18 mouse cellular contexts compared by ENCODE assay signal in the genomic region with DNA sequence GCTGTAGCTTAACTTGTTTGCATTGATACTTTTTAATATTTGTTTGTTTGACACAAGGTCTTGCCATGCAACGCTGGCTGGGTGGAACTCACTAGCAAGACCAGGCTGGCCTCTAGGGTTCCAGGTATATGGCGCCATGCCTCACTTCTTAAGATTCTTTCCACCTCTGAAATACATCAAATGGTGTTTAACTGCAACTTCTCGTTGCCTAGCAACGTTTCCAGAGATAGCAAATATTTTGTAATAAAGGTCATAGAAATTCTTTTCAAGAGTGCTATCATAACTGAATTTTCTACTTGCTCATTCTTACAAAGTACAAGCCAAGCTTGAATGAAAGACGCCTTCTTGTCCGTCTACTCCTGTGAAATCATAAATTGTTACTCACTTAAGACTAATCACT.
"Had no signal": no experiment of that assay in that cellular context is flagged by ENCODE, and none has a peak within 500 bp of the region (broad histone marks: within the 10 kb centered on the region; RNA-seq: fewer than 3 reads in every experiment).

No protein-coding gene starts in this region.

- ATAC-seq: liver, embryonic 12.5 days; midbrain, embryonic 13.5 days; midbrain, embryonic 15.5 days had no signal

- H3K36me3 ChIP-seq: midbrain, embryonic 13.5 days; midbrain, embryonic 15.5 days; neural tube, embryonic 15.5 days had no signal

- H3K27me3 ChIP-seq: liver, embryonic 12.5 days; lung, embryonic 15.5 days; midbrain, embryonic 13.5 days; midbrain, embryonic 15.5 days; neural tube, embryonic 13.5 days; neural tube, embryonic 15.5 days had no signal

- H3K4me1 ChIP-seq: liver, embryonic 12.5 days; lung, embryonic 15.5 days; midbrain, embryonic 10.5 days; midbrain, embryonic 15.5 days; neural tube, embryonic 13.5 days; neural tube, embryonic 15.5 days had no signal

- H3K4me2 ChIP-seq: liver, embryonic 12.5 days; lung, embryonic 15.5 days; midbrain, embryonic 13.5 days; midbrain, embryonic 15.5 days; neural tube, embryonic 13.5 days; neural tube, embryonic 15.5 days had no signal

- H3K27ac ChIP-seq: liver, embryonic 12.5 days; liver, embryonic 14.5 days; lung, embryonic 15.5 days; midbrain, embryonic 10.5 days; midbrain, embryonic 13.5 days; midbrain, embryonic 15.5 days; neural tube, embryonic 13.5 days; neural tube, embryonic 15.5 days had no signal

- H3K9me3 ChIP-seq: liver, embryonic 12.5 days; lung, embryonic 15.5 days; midbrain, embryonic 10.5 days; midbrain, embryonic 13.5 days; midbrain, embryonic 15.5 days; neural tube, embryonic 13.5 days; neural tube, embryonic 15.5 days had no signal

- H3K4me3 ChIP-seq: liver, embryonic 12.5 days; lung, embryonic 15.5 days; midbrain, embryonic 10.5 days; midbrain, embryonic 13.5 days; midbrain, embryonic 15.5 days; myocyte; neural tube, embryonic 13.5 days; neural tube, embryonic 15.5 days had no signal

- H3K9ac ChIP-seq: liver, embryonic 12.5 days; liver, embryonic 14.5 days; lung, embryonic 15.5 days; midbrain, embryonic 13.5 days; midbrain, embryonic 15.5 days; neural tube, embryonic 13.5 days; neural tube, embryonic 15.5 days had no signal

- DNase-seq: lung, postnatal 4 days; retina, postnatal 1 day; right cerebral cortex, adult 18-20 months; right cerebral cortex, postnatal 25 days; right cerebral cortex, postnatal 4 days; spleen, adult 18-20 months; thymus, adult 18-20 months; thymus, postnatal 14 days; thymus, postnatal 36 days had no signal
